Mouse (Mus musculus): ENCODE data around the gene Atg13.

- no peak for TF ChIP-seq CTCF (IDR thresholded peaks at IDR 0.05; ENCODE audit: low read depth, low read length)
- no peak for TF ChIP-seq POLR2A (IDR thresholded peaks at IDR 0.05; ENCODE audit: extremely low read depth, insufficient read depth, low read length)
Observed at GRCm38 (mm10) chr2:91666386-91666910, 43.9 kb downstream of the Atg13 start.

Measured in liver, adult 2 months (tissue).